Mouse (Mus musculus): ENCODE measurements at regions not wholly inside any gene's neighbourhood (a gene's known extent, or its start where the extent isn't known, plus 50 kb on each side); places are given as distances from the start of the nearest gene placed in this dataset.
A peak's percentile ranks its signal among the peaks of the same experiment; 100 is the strongest.
"Not testable (repeated sequence)": the region's sequence is repeated elsewhere in the genome, so short reads cannot be mapped to it uniquely, and the experiment has no call there.

- Histone ChIP-seq H3K4me2 (replicated peaks) (no peak overlapping the region), H3K27me3 (no peaks in the 10 kb centered on the region), H3K36me3 (no peaks in the 10 kb centered on the region), H3K9ac (no peak overlapping the region), H3K4me1 (0 out of 2 replicates have a peak, but pooled peaks cover 4% of the 10 kb centered on the region), H3K9me3 (no peaks in the 10 kb centered on the region), H3K4me3 (no peak overlapping the region), H3K27ac (no peak overlapping the region)
- WGBS = 26% methylated on average over 4 of the region's 4 CpGs
- no peak for ATAC-seq (ENCODE audit: insufficient number of reproducible peaks, insufficient read depth, low FRiP score, low TSS enrichment)
Measured at GRCm38 (mm10) chr14:48800100-48800449, 126.5 kb upstream of the Otx2 start.

- WGBS = 29% methylated on average over 10 of the region's 10 CpGs
- H3K4me2 ChIP-seq (replicated peaks) = no peak overlapping the region
- H3K36me3 ChIP-seq = no peaks in the 10 kb centered on the region
- H3K9ac ChIP-seq = no peak overlapping the region
- no peak for ATAC-seq (ENCODE audit: insufficient number of reproducible peaks, insufficient read depth, low FRiP score, low TSS enrichment)
- no peaks in the 10 kb centered on the region for H3K9me3 ChIP-seq
- H3K27ac ChIP-seq = no peak overlapping the region
- H3K27me3 ChIP-seq = no peaks in the 10 kb centered on the region
- 0 out of 2 replicates have a peak, but pooled peaks cover 4% of the 10 kb centered on the region for H3K4me1 ChIP-seq
- H3K4me3 ChIP-seq = no peak overlapping the region
Measured at GRCm38 (mm10) chr14:48799442-48800099, 126.0 kb upstream of the Otx2 start.

GRCm38 (mm10) chr14:48791507-48791906 lies 117.9 kb upstream of the Otx2 start:
- no peaks in the 10 kb centered on the region for H3K36me3 ChIP-seq
- H3K4me2 ChIP-seq (replicated peaks) = no peak overlapping the region
- WGBS = 85% methylated on average over 5 of the region's 5 CpGs
- H3K9me3 ChIP-seq = no peaks in the 10 kb centered on the region
- no peaks in the 10 kb centered on the region for H3K27me3 ChIP-seq
- no peak overlapping the region for H3K9ac ChIP-seq
- no peak overlapping the region for H3K4me3 ChIP-seq
- H3K27ac ChIP-seq = no peak overlapping the region
- no peak for ATAC-seq (ENCODE audit: insufficient number of reproducible peaks, insufficient read depth, low FRiP score, low TSS enrichment)
- no peaks in the 10 kb centered on the region for H3K4me1 ChIP-seq

DNA sequence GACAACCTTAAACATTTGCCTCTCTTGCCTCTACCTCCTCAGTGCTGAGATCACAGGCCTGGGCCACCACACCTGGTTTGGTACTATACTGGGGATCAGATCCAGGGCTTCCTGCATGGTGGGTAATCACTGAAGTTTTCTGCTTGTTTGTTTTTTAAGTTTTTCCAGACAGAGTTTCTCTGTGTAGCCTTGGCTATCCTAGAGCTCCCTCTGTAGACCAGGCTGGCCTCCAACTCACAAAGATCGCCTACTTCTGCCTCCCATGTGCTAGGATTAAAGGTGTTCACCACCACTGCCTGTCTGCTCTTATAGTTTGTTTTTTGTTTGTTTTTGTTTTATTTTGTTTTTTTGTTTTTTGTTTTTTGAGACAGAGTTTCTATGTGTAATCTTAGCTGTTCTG lies 105.7 kb upstream of the Otx2 start:
- ATAC-seq (ENCODE audit: insufficient number of reproducible peaks, insufficient read depth, low FRiP score, low TSS enrichment) = no peak
- no peaks in the 10 kb centered on the region for H3K27me3 ChIP-seq
- H3K4me1 ChIP-seq = no peaks in the 10 kb centered on the region
- H3K4me2 ChIP-seq (replicated peaks) = no peak overlapping the region
- no peak overlapping the region for H3K4me3 ChIP-seq
- H3K27ac ChIP-seq = no peak overlapping the region
- no peak overlapping the region for H3K9ac ChIP-seq
- H3K36me3 ChIP-seq = no peaks in the 10 kb centered on the region
- H3K9me3 ChIP-seq = no peaks in the 10 kb centered on the region
- WGBS = 72% methylated on average over 1 of the region's 1 CpGs

- H3K27me3 ChIP-seq = 0 out of 2 replicates have a peak, but pooled peaks cover 3% of the 10 kb centered on the region
- H3K9me3 ChIP-seq = no peaks in the 10 kb centered on the region
- H3K27ac ChIP-seq = no peak overlapping the region
- WGBS = 44% methylated on average over 9 of the region's 9 CpGs
- H3K4me2 ChIP-seq (replicated peaks) = no peak overlapping the region
- no peaks in the 10 kb centered on the region for H3K36me3 ChIP-seq
- H3K4me3 ChIP-seq = no peak overlapping the region
- no peaks in the 10 kb centered on the region for H3K4me1 ChIP-seq
- no peak for ATAC-seq (ENCODE audit: insufficient number of reproducible peaks, insufficient read depth, low FRiP score, low TSS enrichment)
- H3K9ac ChIP-seq = no peak overlapping the region
Measured at GRCm38 (mm10) chr14:48770832-48771231, 97.2 kb upstream of the Otx2 start.

DNA sequence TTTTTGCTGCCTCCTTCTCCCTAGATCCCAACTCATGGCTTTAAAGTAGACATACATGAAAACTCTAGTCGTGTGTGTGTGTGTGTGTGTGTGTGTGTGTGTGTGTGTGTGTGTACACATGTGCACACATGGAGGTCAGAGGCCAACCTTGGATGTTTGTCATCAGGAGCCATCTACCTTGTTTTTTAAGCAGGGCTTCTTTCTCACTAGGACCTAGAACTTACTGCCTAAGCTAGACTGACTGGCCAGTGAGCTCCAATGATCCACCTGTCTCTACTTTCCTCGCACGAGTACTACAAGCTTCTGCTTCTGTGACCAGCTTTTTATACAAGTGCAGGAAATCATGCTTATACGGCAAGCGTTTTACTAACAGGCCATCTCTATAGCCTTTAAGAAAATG lies 89.1 kb upstream of the Otx2 start:
- Histone ChIP-seq H3K27ac (no peak overlapping the region), H3K4me2 (replicated peaks) (no peak overlapping the region), H3K4me3 (no peak overlapping the region), H3K27me3 (no peaks in the 10 kb centered on the region), H3K9ac (no peak overlapping the region), H3K36me3 (no peaks in the 10 kb centered on the region), H3K9me3 (no peaks in the 10 kb centered on the region), H3K4me1 (no peaks in the 10 kb centered on the region)
- 82% methylated on average over 5 of the region's 5 CpGs for WGBS
- no peak for ATAC-seq (ENCODE audit: insufficient number of reproducible peaks, insufficient read depth, low FRiP score, low TSS enrichment)

- H3K9ac ChIP-seq = no peak overlapping the region
- no peaks in the 10 kb centered on the region for H3K27me3 ChIP-seq
- ATAC-seq (ENCODE audit: insufficient number of reproducible peaks, insufficient read depth, low FRiP score, low TSS enrichment) = no peak
- 65% methylated on average over 7 of the region's 7 CpGs for WGBS
- no peak overlapping the region for H3K27ac ChIP-seq
- no peak overlapping the region for H3K4me3 ChIP-seq
- H3K4me1 ChIP-seq = no peaks in the 10 kb centered on the region
- no peak overlapping the region for H3K4me2 ChIP-seq (replicated peaks)
- H3K36me3 ChIP-seq = no peaks in the 10 kb centered on the region
- H3K9me3 ChIP-seq = no peaks in the 10 kb centered on the region
Measured at GRCm38 (mm10) chr14:48761002-48761648, 87.5 kb upstream of the Otx2 start.

- 94% methylated on average over 5 of the region's 5 CpGs for WGBS
- not testable (repeated sequence) for H3K36me3 ChIP-seq
Measured at GRCm38 (mm10) chr14:48755096-48755495, 81.5 kb upstream of the Otx2 start.

DNA sequence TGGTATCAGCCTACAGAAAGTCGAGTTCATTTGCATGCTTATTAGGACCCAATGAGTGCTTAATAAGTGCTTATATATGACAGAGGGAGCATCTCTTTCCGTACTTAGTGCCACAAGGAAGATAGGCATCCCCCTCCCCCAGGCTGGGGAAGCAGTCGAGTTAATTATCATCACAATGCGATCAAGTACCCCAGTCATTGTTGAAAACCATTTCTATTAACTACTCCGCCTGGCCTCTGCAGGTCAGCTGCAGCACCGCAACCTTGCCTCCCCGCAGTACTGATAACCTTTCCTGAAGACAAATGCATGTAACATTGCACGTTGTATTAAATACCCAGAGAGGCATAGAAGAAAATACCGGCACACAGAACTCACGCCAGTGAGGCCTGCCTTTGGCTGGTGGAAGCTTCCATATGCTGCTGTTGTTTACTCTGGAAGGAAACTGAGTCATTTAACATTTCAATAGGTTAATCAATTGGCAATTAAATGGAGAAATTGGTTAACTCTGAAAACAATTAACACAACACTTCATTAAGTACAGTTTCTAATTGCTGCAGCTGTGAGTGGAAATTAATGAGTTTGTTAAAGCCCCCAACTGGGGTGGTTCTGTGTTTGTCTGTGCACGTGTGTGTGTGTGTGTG lies 80.6 kb upstream of the Otx2 start:
- 22% methylated on average over 11 of the region's 11 CpGs for WGBS
- no peak for ATAC-seq (ENCODE audit: insufficient number of reproducible peaks, insufficient read depth, low FRiP score, low TSS enrichment)
- Histone ChIP-seq H3K9ac (no peak overlapping the region), H3K4me2 (replicated peaks) (no peak overlapping the region), H3K27me3 (peaks cover 42% of the 10 kb centered on the region), H3K4me1 (0 out of 2 replicates have a peak, but pooled peaks cover 7% of the 10 kb centered on the region), H3K36me3 (no peaks in the 10 kb centered on the region), H3K27ac (no peak overlapping the region), H3K9me3 (no peaks in the 10 kb centered on the region), H3K4me3 (no peak overlapping the region)

More at GRCm38 (mm10) chr14:48755096-48755495, 81.5 kb upstream of the Otx2 start:
- H3K4me3 ChIP-seq; H3K9me3 ChIP-seq; H3K9ac ChIP-seq; ATAC-seq (ENCODE audit: insufficient number of reproducible peaks, insufficient read depth, low FRiP score, low TSS enrichment); H3K4me2 ChIP-seq (replicated peaks); H3K27ac ChIP-seq; H3K4me1 ChIP-seq: not testable (repeated sequence)
- H3K27me3 ChIP-seq = peaks cover 41% of the 10 kb centered on the region

DNA sequence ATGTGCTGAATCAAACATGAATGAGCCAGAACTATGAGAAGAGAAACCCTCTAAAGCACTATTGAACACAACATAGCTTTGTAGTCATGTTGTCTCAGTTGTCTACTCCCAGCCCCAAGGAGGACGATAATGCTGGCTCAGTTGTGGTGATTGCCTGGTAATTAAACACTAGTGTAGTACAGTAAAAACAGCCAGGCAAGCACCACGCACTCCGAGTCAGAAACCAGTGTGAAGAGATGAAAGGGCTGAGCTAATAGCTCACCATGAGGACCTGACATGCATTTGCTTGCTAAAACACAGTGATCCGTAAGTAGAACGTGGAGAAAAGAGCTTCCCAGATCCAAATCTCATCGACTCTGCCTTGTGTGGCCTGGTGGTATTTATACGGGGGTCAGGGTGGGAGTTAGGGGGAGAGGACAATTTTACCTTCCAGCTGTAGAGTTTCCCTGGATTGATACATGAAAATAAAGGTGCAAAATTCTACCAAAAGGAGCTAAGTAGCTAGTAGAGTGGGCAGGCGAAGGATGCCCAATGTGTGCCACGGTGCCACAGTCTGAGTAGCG lies 80.0 kb upstream of the Otx2 start:
- Histone ChIP-seq H3K4me2 (replicated peaks) (no peak overlapping the region), H3K4me3 (no peak overlapping the region), H3K27ac (no peak overlapping the region), H3K27me3 (peaks cover 42% of the 10 kb centered on the region), H3K9me3 (no peaks in the 10 kb centered on the region), H3K4me1 (0 out of 2 replicates have a peak, but pooled peaks cover 7% of the 10 kb centered on the region), H3K36me3 (no peaks in the 10 kb centered on the region), H3K9ac (no peak overlapping the region)
- ATAC-seq (ENCODE audit: insufficient number of reproducible peaks, insufficient read depth, low FRiP score, low TSS enrichment) = no peak
- WGBS = 25% methylated on average over 10 of the region's 10 CpGs

DNA sequence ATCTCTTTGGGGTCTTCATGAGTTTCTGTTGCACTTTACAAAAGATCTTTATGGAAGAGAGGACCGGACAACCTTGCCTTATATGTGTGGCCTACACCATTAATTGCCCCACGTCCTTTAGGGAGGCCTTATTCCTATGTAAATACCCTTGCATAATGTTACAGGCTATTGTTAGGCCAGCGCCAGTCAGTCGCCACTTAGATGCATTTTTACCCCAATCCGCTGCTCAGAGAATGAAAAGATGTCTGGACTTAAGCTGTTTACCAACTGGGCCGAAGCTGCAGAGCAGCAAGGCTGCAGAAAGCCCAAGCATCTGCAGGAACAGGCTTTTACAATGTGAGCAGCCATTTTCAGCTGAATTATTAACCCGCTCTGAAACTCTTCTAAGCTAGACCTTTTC lies 79.5 kb upstream of the Otx2 start:
- Histone ChIP-seq H3K4me1 (0 out of 2 replicates have a peak, but pooled peaks cover 7% of the 10 kb centered on the region), H3K27ac (no peak overlapping the region), H3K27me3 (peaks cover 42% of the 10 kb centered on the region), H3K4me2 (replicated peaks) (no peak overlapping the region), H3K9ac (no peak overlapping the region), H3K36me3 (no peaks in the 10 kb centered on the region), H3K9me3 (no peaks in the 10 kb centered on the region), H3K4me3 (no peak overlapping the region)
- no peak for ATAC-seq (ENCODE audit: insufficient number of reproducible peaks, insufficient read depth, low FRiP score, low TSS enrichment)
- 34% methylated on average over 7 of the region's 7 CpGs for WGBS

GRCm38 (mm10) chr14:48752579-48752905 lies 78.9 kb upstream of the Otx2 start:
- Histone ChIP-seq H3K4me2 (replicated peaks) (peak overlapping the region; percentile 42), H3K4me3 (peak overlapping the region; percentile 4; the same call in 1 of the 2 replicates), H3K9me3 (no peaks in the 10 kb centered on the region), H3K36me3 (no peaks in the 10 kb centered on the region), H3K27me3 (peaks cover 42% of the 10 kb centered on the region), H3K9ac (no peak overlapping the region), H3K27ac (no peak overlapping the region), H3K4me1 (0 out of 2 replicates have a peak, but pooled peaks cover 7% of the 10 kb centered on the region)
- ATAC-seq (ENCODE audit: insufficient number of reproducible peaks, insufficient read depth, low FRiP score, low TSS enrichment) = no peak
- WGBS = 26% methylated on average over 8 of the region's 8 CpGs
